Mouse (Mus musculus) heart, embryonic 11.5 days (tissue): ENCODE data around the gene Snrpb2. TPM values are rescaled to one million over a fixed set of nuclear protein-coding genes. Genes with fewer than 3 reads are reported as not detected.

Experiments
- ATAC-seq: fragments of 200-750 bp; cut with Nextera tagmentation; replicated peaks from 2 replicates; pipeline ENCODE4 v1.8.0; 2017; ENCODE audit warnings: moderate library complexity; ENCODE audit not compliant: insufficient number of reproducible peaks, low FRiP score, low TSS enrichment
- H3K27ac ChIP-seq: fragments of 300-500 bp; sonication (generic); 2 replicates; pipeline ENCODE4 v1.5.1; 2014; ENCODE audit warnings: mild to moderate bottlenecking, low read depth, low read length
- H3K27me3 ChIP-seq: fragments of 300-500 bp; sonication (generic); 2 replicates; pipeline ENCODE4 v1.6.1; 2014; ENCODE audit warnings: mild to moderate bottlenecking, low read length, mixed read lengths; ENCODE audit not compliant: control insufficient read depth, insufficient read depth
- H3K36me3 ChIP-seq: fragments of 300-500 bp; sonication (generic); 2 replicates; pipeline ENCODE4 v1.6.1; 2014; ENCODE audit warnings: mild to moderate bottlenecking, low read length, moderate library complexity, mixed read lengths; ENCODE audit not compliant: control insufficient read depth, insufficient read depth
- H3K4me1 ChIP-seq: fragments of 300-500 bp; sonication (generic); 2 replicates; pipeline ENCODE4 v1.6.1; 2014; ENCODE audit warnings: low read length; ENCODE audit not compliant: control insufficient read depth, insufficient read depth
- H3K4me2 ChIP-seq: fragments of 300-500 bp; sonication (generic); 2 replicates; pipeline ENCODE4 v1.6.1; 2014; ENCODE audit warnings: mild to moderate bottlenecking, moderate library complexity
- H3K4me3 ChIP-seq: fragments of 300-500 bp; sonication (generic); 2 replicates; pipeline ENCODE4 v1.5.1; 2014; ENCODE audit warnings: low read depth, low read length
- H3K9ac ChIP-seq: fragments of 300-500 bp; sonication (generic); 2 replicates; pipeline ENCODE4 v1.6.1; 2014; ENCODE audit warnings: mild to moderate bottlenecking, low read depth, low read length, moderate library complexity
- H3K9me3 ChIP-seq: fragments of 300-500 bp; sonication (generic); replicated peaks from 2 replicates; pipeline ENCODE4 v1.6.1; 2016; ENCODE audit warnings: low read length; ENCODE audit not compliant: control insufficient read depth
- WGBS: fragments of 180-500 bp; shearing (Covaris S2); extraction: QIAGEN DNeasy Blood & Tissue Kit; methylation state at CpG from one replicate; pipeline ENCODE4 v1.1.7; 2014; ENCODE audit not compliant: insufficient replicate concordance; 5-methylcytosine and 5-hydroxymethylcytosine counted together
- polyA plus RNA-seq: library from polyadenylated mRNA; unstranded; fragments of >200 nt; fragmentation: Nextera tagmentation; extraction: Ambion mirVana; gene quantifications from 2 replicates; pipeline ENCODE4 v1.2.1, GENCODE M21; 2014

The Snrpb2 gene
- polyA plus RNA-seq = 63.8 and 65.1 TPM in 2 replicates

- no peaks in the 10 kb centered on the region for H3K9me3 ChIP-seq
- H3K4me2 ChIP-seq = peak within 1 kb of the TSS; percentile 71
- under 1% methylated on average over 55 of the region's 55 CpGs for WGBS
- peak; percentile 88 for ATAC-seq
- H3K9ac ChIP-seq = peak within 1 kb of the TSS; percentile 87
- H3K4me1 ChIP-seq = 0 out of 2 replicates have a peak, but pooled peaks cover 3% of the 10 kb centered on the region
- peak within 1 kb of the TSS; percentile 92 for H3K4me3 ChIP-seq
- no peaks in the 10 kb centered on the region for H3K27me3 ChIP-seq
- 0 out of 2 replicates have a peak, but pooled peaks cover 3% of the 10 kb centered on the region for H3K36me3 ChIP-seq
- H3K27ac ChIP-seq = no peak within 1 kb of the TSS
Measured at GRCm38 (mm10) chr2:143062812-143063792, at the start of gene Snrpb2. Snrpb2 (plus strand) TSS chr2:143063039.

GRCm38 (mm10) chr2:143013057-143013456 is 49.8 kb upstream of the Snrpb2 start:
- Histone ChIP-seq H3K27me3 (no peaks in the 10 kb centered on the region), H3K4me1 (no peaks in the 10 kb centered on the region), H3K4me2 (no peak overlapping the region), H3K4me3 (no peak overlapping the region), H3K27ac (no peak overlapping the region), H3K9ac (no peak overlapping the region), H3K36me3 (no peaks in the 10 kb centered on the region), H3K9me3 (no peaks in the 10 kb centered on the region)
- ATAC-seq = no peak
- 74% methylated on average over 5 of the region's 5 CpGs for WGBS

- Histone ChIP-seq H3K36me3 (no peaks in the 10 kb centered on the region), H3K9me3 (no peaks in the 10 kb centered on the region), H3K27ac (no peak overlapping the region), H3K4me3 (no peak overlapping the region), H3K9ac (no peak overlapping the region), H3K4me1 (no peaks in the 10 kb centered on the region), H3K27me3 (no peaks in the 10 kb centered on the region), H3K4me2 (no peak overlapping the region)
- 81% methylated on average over 8 of the region's 8 CpGs for WGBS
- ATAC-seq = no peak
Measured at GRCm38 (mm10) chr2:143018084-143018483, 44.8 kb upstream of the Snrpb2 start.

- no peak overlapping the region for H3K4me2 ChIP-seq
- 41% methylated on average over 5 of the region's 5 CpGs for WGBS
Measured at GRCm38 (mm10) chr2:143018591-143019130, 44.2 kb upstream of the Snrpb2 start.

GRCm38 (mm10) chr2:143019727-143020126 is 43.1 kb upstream of the Snrpb2 start:
- WGBS = 30% methylated on average over 2 of the region's 2 CpGs
- no peak overlapping the region for H3K4me2 ChIP-seq
- no peak overlapping the region for H3K27ac ChIP-seq
- no peak overlapping the region for H3K9ac ChIP-seq
- H3K27me3 ChIP-seq = no peaks in the 10 kb centered on the region
- H3K9me3 ChIP-seq = no peaks in the 10 kb centered on the region
- no peak overlapping the region for H3K4me3 ChIP-seq
- H3K36me3 ChIP-seq = no peaks in the 10 kb centered on the region
- ATAC-seq = no peak
- H3K4me1 ChIP-seq = no peaks in the 10 kb centered on the region

More at GRCm38 (mm10) chr2:143018591-143019130, 44.2 kb upstream of the Snrpb2 start:
- no peaks in the 10 kb centered on the region for H3K4me1 ChIP-seq
- no peaks in the 10 kb centered on the region for H3K9me3 ChIP-seq
- H3K4me3 ChIP-seq = no peak overlapping the region
- H3K9ac ChIP-seq = no peak overlapping the region
- no peak overlapping the region for H3K27ac ChIP-seq
- no peak for ATAC-seq
- H3K27me3 ChIP-seq = no peaks in the 10 kb centered on the region
- no peaks in the 10 kb centered on the region for H3K36me3 ChIP-seq

GRCm38 (mm10) chr2:143023331-143023730 is 39.5 kb upstream of the Snrpb2 start:
- no peaks in the 10 kb centered on the region for H3K9me3 ChIP-seq
- no peak overlapping the region for H3K4me3 ChIP-seq
- no peak overlapping the region for H3K27ac ChIP-seq
- no peaks in the 10 kb centered on the region for H3K27me3 ChIP-seq
- H3K4me1 ChIP-seq = no peaks in the 10 kb centered on the region
- no peaks in the 10 kb centered on the region for H3K36me3 ChIP-seq
- no peak for ATAC-seq
- H3K4me2 ChIP-seq = no peak overlapping the region
- no peak overlapping the region for H3K9ac ChIP-seq
- 81% methylated on average over 2 of the region's 2 CpGs for WGBS

- Histone ChIP-seq H3K4me1 (no peaks in the 10 kb centered on the region), H3K9ac (no peak overlapping the region), H3K27ac (no peak overlapping the region), H3K9me3 (no peaks in the 10 kb centered on the region), H3K27me3 (no peaks in the 10 kb centered on the region), H3K4me2 (no peak overlapping the region), H3K36me3 (no peaks in the 10 kb centered on the region), H3K4me3 (no peak overlapping the region)
- 64% methylated on average over 4 of the region's 4 CpGs for WGBS
- ATAC-seq = no peak
Measured at GRCm38 (mm10) chr2:143024226-143024625, 38.6 kb upstream of the Snrpb2 start.

- H3K27me3 ChIP-seq = no peaks in the 10 kb centered on the region
- H3K27ac ChIP-seq = no peak overlapping the region
- 78% methylated on average over 1 of the region's 1 CpGs for WGBS
- H3K4me3 ChIP-seq = no peak overlapping the region
- no peak for ATAC-seq
- H3K4me1 ChIP-seq = no peaks in the 10 kb centered on the region
- H3K9ac ChIP-seq = no peak overlapping the region
- H3K36me3 ChIP-seq = no peaks in the 10 kb centered on the region
- H3K4me2 ChIP-seq = no peak overlapping the region
- no peaks in the 10 kb centered on the region for H3K9me3 ChIP-seq
Measured at GRCm38 (mm10) chr2:143031283-143031682, 31.6 kb upstream of the Snrpb2 start.
